Mouse (Mus musculus) lung, adult 2 months (tissue): ENCODE data around the gene Bend3. TPM values are rescaled to one million over a fixed set of nuclear protein-coding genes. Genes with fewer than 3 reads are reported as not detected.
A peak's percentile ranks its signal among the peaks of the same experiment; 100 is the strongest.

Source experiments
- DNase-seq: peaks from one replicate; pipeline ENCODE4 v3.0.0; 2022
- H3K4me1 ChIP-seq: fragments of 200-500 bp; 2 replicates; pipeline ENCODE4 v1.6.1; 2011; ENCODE audit warnings: low read length; ENCODE audit not compliant: control insufficient read depth, insufficient read depth
- H3K4me3 ChIP-seq: fragments of 200-500 bp; replicated peaks from 2 replicates; pipeline ENCODE3; 2011; ENCODE audit warnings: low read depth, mild to moderate bottlenecking, control low read depth, low read length; ENCODE audit errors: extremely low read depth
- CTCF ChIP-seq: fragments of 200-500 bp; IDR thresholded peaks from 2 replicates; pipeline ENCODE4 v1.5.1; 2011; ENCODE audit warnings: mild to moderate bottlenecking, low read length, control low read depth; ENCODE audit not compliant: insufficient read depth
- POLR2A ChIP-seq: fragments of 200-500 bp; IDR thresholded peaks from 2 replicates; pipeline ENCODE4 v1.6.1; 2011; ENCODE audit warnings: low read depth, mild to moderate bottlenecking, control low read depth, low read length, borderline replicate concordance; ENCODE audit errors: extremely low read depth
- WGBS: fragments of 180-500 bp; shearing (Covaris S2); methylation state at CpG from one replicate; pipeline ENCODE4 v1.1.7; 2018; 5-methylcytosine and 5-hydroxymethylcytosine counted together
- polyA plus RNA-seq: library from polyadenylated mRNA; depleted of rRNA; stranded (reverse); fragments of >200 nt; gene quantifications from 2 replicates; pipeline ENCODE4 v1.2.3, GENCODE M21; 2012

The Bend3 gene
- polyA plus RNA-seq, 1 experiment = 4.0 TPM

- H3K4me3 ChIP-seq = peak overlapping the region; percentile 91
- under 1% methylated on average over 98 of the region's 103 CpGs for WGBS
- peaks cover 8% of the 10 kb centered on the region for H3K4me1 ChIP-seq
- peak; percentile 83 for DNase-seq
- TF ChIP-seq POLR2A (peak; percentile 55; the same call in 1 of the 2 replicates), CTCF (no peak)
Observed at GRCm38 (mm10) chr10:43479436-43480157, 966 bp downstream of the Bend3 start.

DNA sequence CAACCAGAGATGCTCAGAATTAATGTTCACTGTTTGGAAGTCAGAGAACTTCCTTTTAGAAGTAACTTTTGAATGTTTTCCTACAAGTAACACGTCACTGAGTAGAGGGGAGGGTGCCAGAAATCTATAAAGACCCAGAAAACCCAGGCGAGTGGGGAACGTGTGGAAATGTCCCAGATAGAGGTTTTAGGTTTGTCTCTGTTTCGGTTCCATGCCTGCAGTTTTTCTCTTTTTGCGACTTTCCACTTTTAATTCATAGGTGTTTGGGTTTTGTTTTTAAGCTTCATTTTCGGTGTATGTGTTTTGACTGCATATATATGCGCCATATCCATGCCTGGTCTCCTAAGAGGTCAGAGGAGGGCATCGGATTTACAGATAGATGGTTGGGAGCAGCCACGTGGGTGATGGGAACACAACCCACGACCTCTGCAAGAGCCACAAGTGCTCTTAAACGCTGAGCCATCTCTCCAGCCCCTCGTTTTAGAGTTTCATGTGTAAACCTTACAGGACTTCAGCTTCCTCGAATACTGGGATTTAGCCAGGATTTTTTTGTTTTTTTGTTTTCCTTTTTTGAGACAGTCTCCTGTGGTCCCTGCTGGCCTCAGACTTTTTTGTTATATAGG, 1.7 kb downstream of the Bend3 start:
- WGBS = 22% methylated on average over 13 of the region's 13 CpGs
- DNase-seq = no peak

GRCm38 (mm10) chr10:43481179-43481578, 2.5 kb downstream of the Bend3 start:
- no peak overlapping the region for H3K4me3 ChIP-seq
- H3K4me1 ChIP-seq = peaks cover 8% of the 10 kb centered on the region
- DNase-seq = no peak
- WGBS = 68% methylated on average over 4 of the region's 4 CpGs
- TF ChIP-seq CTCF = no peak
- no peak for TF ChIP-seq POLR2A

More for the DNA sequence above, 1.7 kb downstream of the Bend3 start:
- Histone ChIP-seq H3K4me3 (peak overlapping the region; percentile 91), H3K4me1 (peaks cover 8% of the 10 kb centered on the region)
- TF ChIP-seq POLR2A = no peak
- no peak for TF ChIP-seq CTCF

- Histone ChIP-seq H3K4me3 (no peak overlapping the region), H3K4me1 (peaks cover 8% of the 10 kb centered on the region)
- no peak for DNase-seq
- WGBS = 96% methylated on average over 5 of the region's 5 CpGs
- TF ChIP-seq CTCF (no peak), POLR2A (no peak)
Observed at GRCm38 (mm10) chr10:43482021-43482420, 3.4 kb downstream of the Bend3 start.

- H3K4me1 ChIP-seq = peaks cover 10% of the 10 kb centered on the region
- H3K4me3 ChIP-seq = no peak overlapping the region
- TF ChIP-seq CTCF = no peak
- no peak for TF ChIP-seq POLR2A
- WGBS = 45% methylated on average over 9 of the region's 9 CpGs
- DNase-seq = no peak
Observed at GRCm38 (mm10) chr10:43483426-43483995, 4.9 kb downstream of the Bend3 start.

GRCm38 (mm10) chr10:43485751-43486268, 7.2 kb downstream of the Bend3 start:
- Histone ChIP-seq H3K4me3 (no peak overlapping the region), H3K4me1 (peaks cover 5% of the 10 kb centered on the region)
- WGBS = 74% methylated on average over 6 of the region's 6 CpGs
- TF ChIP-seq POLR2A (no peak), CTCF (no peak)
- no peak for DNase-seq

DNA sequence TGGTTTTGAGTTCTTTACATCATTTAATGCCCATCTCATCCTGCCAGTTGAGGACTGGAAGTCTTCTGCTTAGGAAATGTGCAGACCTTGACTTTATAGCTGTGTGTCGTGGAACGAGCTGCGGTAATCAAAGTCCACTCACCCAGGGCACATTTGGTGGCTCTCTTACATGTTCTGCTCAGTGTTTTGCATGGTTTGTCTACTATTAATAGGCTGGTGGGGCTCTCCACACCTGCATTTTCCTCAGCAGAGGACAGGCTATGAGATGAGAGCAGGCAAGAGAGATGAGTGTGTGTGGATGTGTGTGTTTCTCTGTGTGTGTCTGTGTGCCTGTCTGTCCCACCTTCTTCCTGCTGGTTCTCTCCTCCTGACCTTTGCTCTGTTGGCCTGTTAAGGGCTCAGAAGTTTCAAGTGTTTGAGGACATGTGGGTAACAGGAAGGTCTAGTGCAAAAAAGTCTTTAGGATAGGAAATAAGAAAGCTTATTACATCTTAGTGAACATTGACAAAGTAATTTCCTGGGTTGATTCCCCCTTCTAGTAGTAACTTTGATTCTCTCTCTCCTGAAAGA, 8.9 kb downstream of the Bend3 start:
- WGBS = 86% methylated on average over 3 of the region's 3 CpGs
- no peak for DNase-seq
- Histone ChIP-seq H3K4me3 (no peak overlapping the region), H3K4me1 (peaks cover 5% of the 10 kb centered on the region)
- TF ChIP-seq CTCF (no peak), POLR2A (no peak)

DNA sequence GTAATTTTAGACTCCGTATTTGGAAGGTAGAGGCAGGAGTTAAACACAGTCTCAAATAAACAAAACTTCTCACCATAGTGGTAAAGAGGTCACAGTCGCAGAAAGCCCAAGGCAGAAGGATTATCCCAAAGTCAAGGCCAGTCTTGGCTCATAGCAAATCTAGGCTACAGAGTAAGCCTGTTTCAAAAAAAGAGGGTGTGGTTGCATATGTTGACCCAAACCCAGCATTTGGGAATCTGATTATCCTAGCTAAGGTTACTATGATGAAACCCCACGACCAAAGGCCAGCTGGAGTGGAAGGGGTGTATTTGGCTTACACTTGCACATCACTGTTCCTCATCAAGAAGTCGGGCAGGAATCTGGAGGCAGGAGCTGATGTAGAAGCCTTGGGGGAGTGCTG, 9.6 kb downstream of the Bend3 start:
- no peak overlapping the region for H3K4me3 ChIP-seq
- TF ChIP-seq CTCF = no peak
- no peak for TF ChIP-seq POLR2A
- DNase-seq = no peak
- H3K4me1 ChIP-seq = peaks cover 5% of the 10 kb centered on the region
- WGBS = 77% methylated on average over 4 of the region's 4 CpGs

DNA sequence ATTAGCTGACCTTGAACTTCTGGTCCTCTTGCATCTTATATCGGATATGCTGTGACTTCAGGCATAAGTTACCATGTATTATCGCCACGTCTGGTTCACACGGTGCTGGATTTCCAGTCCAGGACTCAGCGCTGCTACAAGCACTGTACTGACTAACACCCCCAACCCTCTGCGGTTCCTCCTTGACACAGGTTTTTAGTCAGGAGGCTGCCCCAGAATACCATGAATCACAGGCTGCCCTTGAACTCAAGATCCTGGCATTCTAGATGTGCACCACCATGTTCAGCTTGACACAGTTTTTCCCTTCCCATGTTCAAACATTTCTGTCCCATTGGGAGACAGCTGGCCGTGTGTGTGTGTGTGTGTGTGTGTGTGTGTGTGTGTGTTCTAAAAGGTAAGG, 10.5 kb downstream of the Bend3 start:
- no peak for TF ChIP-seq CTCF
- no peak for TF ChIP-seq POLR2A
- Histone ChIP-seq H3K4me1 (peaks cover 2% of the 10 kb centered on the region; the same call in 1 of the 2 replicates), H3K4me3 (no peak overlapping the region)
- no peak for DNase-seq
- WGBS = 89% methylated on average over 7 of the region's 7 CpGs

GRCm38 (mm10) chr10:43489550-43489949, 10.9 kb downstream of the Bend3 start:
- peaks cover 2% of the 10 kb centered on the region; the same call in 1 of the 2 replicates for H3K4me1 ChIP-seq
- peak; percentile 17 for DNase-seq
- no peak overlapping the region for H3K4me3 ChIP-seq
- WGBS = 31% methylated on average over 6 of the region's 6 CpGs
- TF ChIP-seq POLR2A = peak; percentile 27; the same call in 1 of the 2 replicates
- TF ChIP-seq CTCF = no peak
